Mouse (Mus musculus): ENCODE data around the gene Gnaz.

The Gnaz gene

DNA sequence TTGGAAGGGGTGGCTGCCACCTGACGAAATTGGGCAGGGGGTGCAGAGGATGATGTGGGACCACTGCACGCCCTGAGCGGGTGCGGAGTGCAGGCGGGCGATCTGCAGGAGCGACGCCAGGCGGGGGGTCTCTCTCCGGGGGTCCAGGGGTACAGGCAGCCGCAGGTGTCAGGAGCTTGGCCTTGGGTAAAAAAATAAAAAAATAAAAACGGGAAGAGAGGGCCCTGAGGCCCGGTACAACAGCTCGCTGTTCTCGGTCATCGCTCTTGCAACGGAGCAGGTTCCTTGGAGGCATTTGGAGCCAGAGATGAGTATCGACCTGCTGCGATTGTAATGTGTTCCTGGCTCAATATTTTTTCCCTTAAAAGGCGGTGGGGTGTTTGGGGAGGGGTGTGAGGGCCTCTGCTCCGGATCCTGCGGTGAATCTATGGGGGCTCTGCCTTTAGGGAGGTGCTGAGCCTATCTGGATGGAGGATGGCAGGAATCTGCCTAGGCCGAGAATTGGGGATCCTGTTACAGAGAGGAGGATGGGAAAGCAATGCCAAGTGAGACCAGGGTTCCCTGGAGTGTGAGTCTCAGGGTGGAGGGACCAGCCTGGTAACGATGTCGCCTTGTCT, 782 bp downstream of the Gnaz start:
- no peak for DNase-seq (ENCODE audit: low spot score in 2 of 2)

DNA sequence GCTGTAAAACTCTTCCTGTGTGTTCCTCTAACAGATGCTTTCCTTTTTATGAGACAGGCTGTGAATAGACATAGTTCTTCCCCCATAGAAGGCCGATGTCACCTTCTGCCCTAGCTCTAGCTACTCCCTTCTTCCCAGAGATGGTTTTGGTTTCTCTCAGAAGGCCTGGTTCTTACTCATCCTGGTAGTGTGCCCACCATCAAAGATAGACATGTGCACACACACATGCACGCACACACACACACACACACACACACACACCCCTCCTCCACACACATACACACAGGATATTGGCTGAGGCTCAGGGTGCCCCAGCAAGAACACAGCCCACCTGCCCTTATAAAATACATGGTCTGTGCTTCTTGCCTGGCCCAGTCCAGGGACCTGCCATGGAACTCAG, 2.3 kb downstream of the Gnaz start:
- DNase-seq (ENCODE audit: low spot score in 2 of 2): no peak

DNA sequence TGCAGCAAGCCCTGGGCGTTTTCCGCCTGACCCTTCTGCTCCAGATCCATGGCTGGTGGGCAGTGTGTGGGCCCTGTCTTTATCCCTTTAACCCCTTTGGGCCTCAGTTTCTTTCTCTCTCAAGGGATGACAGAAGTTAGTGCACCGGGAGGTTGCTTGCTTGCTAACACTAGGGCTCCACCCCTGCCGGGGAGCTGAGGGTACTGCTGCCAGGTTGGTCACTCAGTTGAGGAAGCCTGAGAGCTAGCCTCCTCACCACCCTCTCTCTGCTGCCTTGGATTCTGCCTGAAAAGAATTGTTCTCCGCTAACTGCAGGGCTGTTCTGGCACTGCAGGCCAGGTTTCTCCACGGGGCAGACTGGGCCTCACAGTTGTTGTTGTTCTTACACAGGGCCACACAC, 6.0 kb downstream of the Gnaz start:
- DNase-seq (ENCODE audit: low spot score in 2 of 2): no peak

DNA sequence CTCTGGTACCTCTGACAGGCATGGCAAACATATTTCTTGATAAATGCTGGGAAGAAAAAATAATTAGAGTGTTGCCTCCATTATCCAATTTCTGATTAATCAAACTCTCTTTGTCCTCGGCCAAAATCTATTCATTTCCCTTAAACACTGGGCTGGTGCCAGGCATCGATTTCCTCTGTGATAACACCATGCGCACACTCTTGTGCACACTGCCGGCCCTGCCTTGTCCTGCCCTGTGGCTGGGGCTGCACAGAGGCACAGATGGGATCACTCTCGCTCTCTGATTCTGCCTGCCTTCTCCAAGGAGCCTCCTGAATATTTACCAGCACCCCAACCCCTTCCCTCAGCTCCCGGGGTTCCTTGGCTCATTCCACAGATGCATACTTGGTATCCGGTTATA, 8.6 kb downstream of the Gnaz start:
- DNase-seq (ENCODE audit: low spot score in 2 of 2): no peak

DNA sequence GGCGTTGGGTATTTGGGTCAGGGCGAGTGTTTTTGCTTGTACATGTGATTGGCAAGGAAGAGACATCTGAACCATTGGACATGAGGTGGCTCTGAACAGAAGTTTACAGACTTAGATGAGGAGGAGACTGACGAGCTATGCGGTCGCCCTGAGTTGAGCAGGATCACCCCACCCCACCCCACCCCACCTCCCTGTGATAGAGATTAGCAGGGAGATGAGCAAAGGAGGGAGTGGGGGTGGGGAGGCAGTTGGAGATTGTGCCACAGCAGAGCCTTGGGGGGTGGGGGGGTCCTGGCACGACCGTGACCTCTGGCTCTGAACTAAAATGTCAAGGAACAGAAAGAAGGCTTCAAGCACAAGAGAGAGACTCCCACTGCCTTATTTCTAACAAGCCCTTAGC, 9.5 kb downstream of the Gnaz start:
- no peak for DNase-seq (ENCODE audit: low spot score in 2 of 2)

DNA sequence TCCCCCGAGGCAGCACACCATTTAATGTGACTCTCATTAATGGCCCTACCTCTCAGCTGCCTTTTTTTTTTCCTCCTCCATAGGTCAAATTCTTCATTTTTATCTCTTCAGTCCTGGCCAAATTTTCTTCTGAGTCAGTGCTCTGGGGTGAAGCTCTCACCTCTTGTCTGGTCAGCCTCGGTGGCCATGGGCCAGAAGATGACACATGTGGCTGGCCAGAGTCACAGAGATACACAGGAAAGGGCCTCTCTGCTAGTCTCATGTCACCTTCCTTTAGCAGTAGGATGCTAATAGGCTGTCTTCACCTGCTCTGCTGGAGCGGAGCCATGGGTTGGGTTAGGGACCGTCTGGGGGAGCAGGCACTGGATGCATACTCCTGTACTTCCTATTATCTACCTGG, 11.1 kb downstream of the Gnaz start:
- DNase-seq (ENCODE audit: low spot score in 2 of 2): no peak

DNA sequence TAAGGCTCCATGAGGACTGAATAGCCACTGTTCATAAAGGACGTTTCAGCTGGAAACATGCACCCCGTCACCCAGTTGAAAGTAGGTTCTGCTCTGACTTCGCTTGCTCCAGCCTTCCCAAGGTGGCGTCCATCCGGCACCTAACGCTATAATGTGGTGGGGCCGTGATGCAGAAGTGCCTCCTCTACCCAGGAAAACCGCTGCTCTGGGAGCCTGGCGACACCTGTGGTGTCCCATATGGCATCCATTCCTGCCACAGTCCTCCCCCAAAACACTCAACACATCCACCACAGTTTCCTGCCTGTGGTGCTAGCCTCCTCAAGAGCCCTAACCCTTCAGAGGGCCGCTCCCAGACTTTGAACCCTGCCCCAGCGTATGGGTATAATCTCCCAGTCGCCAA, 14.2 kb downstream of the Gnaz start:
- DNase-seq (ENCODE audit: low spot score in 2 of 2): no peak

DNA sequence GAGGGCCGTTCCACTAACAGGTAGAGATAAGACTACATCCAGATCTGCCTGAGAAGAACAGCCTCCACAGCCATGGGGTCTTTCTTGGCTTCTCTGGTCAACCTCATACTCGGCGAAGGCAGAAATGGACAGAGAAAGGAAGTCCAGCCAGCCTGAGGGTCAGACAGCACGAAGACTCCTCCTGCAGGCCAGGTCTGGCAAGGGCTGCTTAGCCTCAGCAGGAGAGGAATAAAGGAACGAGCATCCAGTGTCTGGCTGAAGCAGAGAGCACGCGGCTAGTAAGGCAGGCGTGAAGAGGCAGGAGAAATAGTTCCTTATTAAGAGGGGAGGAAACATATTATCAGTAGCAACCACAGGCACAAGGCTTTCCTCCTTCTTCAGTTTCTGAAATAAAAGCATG, 16.2 kb downstream of the Gnaz start:
- DNase-seq (ENCODE audit: low spot score in 2 of 2): no peak

DNA sequence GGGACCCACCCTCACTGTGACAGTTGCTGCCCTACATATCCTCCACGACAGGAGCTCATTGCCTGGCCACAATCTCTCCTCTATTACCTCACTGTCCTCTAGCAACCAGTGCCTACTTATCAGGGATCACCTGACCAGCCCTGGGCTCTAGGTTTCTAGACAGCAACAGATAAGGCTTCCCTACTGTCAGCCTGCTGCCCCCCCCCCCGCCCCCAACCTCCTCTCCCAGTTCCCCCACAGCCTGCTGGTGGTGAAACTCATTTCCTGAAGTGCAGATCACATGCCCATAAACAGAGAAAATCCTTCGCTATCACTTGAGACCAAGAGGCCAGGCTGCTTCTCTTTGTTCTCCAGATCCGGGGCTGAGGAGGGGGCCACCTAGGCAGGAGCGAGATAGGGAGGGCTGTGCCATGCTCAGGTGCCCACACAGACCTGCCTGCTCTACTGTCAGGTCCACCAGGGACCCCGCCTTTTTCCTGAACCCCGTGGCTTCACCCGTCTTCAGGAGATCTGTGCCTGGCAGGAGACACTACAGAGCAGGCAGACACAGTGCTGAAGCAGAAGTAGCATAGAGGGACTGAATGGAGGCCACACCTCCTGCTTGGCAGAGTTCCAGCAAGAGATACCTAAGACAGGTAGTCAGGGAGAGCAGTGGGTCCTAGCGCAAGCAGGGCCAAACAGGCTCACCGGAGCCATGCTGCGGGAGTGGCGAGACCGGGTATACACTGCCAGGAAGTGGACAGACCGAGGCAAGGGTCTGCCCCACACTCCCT, 20.9 kb downstream of the Gnaz start:
- peak in 1 of 2 experiments; percentile 20 for DNase-seq (ENCODE audit: low spot score in 2 of 2)

DNA sequence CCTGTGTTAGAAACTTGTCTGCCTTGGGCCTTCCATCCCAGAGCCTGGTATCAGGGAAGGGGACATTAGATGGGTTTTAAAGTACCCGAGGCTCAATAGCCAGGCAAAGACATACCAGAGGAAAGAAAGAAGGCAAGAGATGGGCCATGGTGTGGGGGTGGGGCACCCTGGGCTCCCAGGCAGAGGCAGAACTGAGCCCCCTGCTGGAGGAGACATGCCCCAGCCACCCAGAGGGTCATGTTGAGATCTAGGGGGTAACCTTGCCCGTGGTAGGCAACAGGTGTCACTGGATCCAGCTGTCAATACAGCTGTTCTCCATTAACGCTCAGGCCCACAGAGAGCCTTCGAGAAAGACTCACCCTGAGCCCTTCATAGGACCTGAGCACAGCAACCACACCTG, 22.8 kb downstream of the Gnaz start:
- DNase-seq (ENCODE audit: low spot score in 2 of 2): no peak

DNA sequence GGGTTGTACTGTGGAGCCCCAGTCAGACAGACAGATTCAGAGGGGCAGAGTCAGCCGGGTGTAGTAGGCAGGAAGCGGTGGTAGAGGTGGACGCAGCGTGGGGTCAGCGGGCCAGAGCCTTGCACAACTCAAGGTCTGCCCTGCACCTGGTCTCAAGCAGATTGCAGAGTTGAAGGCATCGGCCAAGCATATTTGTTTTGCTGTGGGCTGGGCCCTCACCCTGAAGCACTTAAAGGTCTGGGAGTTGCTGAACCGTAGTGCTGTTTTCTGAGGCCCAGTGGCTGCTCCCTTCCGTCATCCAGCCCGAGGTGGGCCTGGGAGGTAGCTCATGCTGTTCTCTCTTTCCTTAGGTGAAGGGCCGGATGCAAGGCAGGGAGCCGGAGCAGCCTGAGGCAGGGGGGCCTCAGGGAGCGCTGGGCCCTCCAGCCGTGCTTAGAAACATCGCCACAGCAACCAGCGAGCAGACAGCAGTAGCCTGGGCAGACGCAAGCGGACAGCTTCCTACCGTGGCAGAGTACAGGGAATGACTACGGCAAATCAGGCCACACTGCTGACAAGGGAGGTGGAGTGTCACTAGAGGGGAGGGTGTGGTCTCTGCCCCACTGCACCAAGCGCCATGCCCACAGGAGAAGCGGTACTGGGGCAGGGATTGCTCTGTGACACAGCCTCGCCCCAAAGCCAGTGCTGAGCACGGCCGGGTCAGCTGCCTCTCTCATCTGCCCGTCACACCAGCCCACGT, 23.8 kb downstream of the Gnaz start:
- DNase-seq (ENCODE audit: low spot score in 2 of 2): no peak

DNA sequence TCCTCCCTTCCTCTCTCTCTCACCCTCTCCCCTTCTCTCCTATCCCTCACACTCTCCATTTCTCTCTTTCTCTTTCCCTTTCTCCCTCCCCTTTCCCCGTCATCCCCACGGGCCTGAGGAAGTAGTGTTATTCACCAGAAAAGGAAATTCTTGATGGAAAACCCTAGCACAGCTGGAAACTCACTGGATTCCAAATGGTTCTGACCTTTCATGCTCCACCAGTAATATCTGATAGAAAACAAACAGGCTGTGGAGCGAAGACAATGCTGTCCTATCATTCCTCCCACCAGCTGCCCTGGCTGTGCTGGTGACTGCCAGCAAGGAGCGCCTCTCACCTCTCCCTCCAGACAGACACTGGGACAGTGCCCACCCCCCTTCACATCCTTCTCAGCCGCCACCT, 27.9 kb downstream of the Gnaz start:
- DNase-seq (ENCODE audit: low spot score in 2 of 2): no peak

DNA sequence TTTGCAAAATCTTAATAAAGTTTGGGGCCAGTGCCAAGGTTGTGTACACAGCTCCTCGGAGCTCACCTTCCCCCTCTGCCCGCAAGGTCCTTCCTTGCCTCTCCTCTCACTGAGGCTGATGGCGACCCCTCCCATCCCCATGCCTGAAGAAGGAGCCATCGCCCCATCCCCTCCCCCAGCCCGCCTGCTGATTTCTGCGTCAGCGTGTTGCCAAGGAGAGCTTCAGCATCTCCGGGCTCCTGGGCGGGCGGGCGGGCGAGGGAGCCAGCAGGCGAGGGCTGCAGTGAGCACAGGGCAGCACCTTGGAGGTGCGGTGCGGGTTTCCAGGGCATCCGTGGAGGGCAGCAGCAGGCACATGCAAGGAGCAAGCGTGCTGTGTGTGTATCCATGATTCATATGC, 28.4 kb downstream of the Gnaz start:
- no peak for DNase-seq (ENCODE audit: low spot score in 2 of 2)

DNA sequence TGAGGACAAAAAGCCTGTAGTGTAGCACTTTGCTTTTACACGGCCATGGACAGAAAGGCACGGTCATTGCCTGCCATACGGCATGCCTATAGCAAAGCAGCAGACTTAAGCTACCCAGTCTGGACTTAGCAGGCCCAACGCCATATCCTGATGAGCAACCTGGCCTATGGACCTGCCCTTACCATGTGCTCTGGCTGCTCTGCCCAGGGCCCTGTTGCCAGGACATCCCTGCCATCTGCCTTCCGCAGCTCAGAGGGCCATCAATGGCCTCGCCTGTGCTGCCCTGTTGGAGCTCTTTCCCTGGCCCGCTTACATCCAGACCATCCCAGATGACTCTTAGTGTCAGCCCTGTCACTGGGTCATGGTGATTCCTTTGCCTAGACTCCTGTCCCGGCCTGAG, 34.4 kb downstream of the Gnaz start:
- no peak for DNase-seq (ENCODE audit: low spot score in 2 of 2)

DNA sequence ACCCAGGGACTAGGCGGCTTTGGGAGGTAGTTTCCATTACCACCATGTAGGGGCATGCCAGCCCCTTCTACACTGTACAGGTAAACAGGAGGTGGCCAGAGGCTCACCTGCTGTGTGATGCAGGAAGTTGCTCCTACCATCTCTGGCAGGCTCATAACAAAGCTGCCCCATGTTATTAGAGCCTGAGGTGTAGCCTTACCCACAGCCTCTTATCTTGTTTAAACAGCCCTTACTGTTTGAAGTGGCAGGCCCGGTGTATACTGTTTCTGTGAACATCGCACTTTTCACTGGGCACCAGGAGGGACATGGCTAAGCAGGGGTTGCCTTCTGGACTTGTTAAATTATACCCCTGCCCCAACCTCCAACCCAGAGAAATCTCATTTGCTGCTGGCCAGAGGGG, 37.1 kb downstream of the Gnaz start:
- DNase-seq (ENCODE audit: low spot score in 2 of 2): no peak

DNA sequence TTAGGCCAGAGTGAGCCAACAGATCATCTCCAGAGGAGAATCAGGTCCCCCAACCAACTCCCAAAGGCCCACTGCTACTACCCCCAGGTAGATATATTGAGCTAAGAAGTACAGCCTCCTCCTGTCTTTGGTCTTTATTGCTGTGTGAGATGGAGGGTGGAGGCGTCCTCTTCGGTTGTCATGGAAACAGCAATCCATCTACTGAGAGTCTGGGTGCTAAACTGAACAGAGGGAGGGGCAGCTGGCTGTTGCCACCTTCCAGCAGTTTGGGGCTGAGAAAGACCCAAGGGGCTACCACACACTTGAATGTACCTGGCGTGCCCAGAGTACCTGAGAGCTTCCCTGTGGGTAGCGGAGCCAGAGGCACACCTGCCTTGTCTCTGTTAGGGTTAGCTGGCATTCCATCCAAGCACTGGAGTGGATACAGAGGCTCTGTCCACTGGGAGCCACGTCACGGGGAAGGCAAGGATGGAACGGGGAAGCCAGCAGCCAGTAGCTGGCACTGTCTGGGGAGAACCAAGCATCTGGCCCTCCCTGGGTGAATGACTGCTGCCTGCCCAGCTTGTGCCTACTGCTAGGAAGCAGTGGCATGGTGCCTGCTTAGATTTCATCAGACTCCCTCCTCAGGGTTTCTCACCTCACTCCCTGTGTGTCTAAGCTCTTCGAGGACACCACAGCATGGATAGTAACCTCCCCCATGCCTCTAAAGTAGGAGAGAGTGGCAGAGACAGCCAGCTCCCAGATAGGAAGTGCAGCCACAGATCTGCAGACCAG, 40.1 kb downstream of the Gnaz start:
- DNase-seq (ENCODE audit: low spot score in 2 of 2): no peak

DNA sequence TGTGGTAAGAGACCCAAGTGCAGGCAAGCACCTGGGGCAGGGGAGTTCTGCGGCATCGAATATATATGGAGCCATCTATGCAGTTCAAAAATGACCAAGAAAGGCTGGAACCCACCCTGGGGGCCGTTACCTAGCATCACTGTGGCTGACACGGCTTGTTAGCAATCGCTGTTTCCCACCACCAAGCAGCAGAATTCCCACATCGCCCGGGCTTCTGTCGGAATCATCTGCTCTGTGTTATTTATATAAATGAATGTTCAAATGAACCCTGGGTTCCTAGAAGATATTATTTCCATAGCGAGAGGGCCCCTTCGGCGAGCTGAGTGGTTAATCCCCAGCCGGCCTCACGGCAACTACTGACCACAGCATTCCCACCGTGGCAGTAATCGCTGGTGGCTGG, 43.7 kb downstream of the Gnaz start:
- DNase-seq (ENCODE audit: low spot score in 2 of 2): no peak

DNA sequence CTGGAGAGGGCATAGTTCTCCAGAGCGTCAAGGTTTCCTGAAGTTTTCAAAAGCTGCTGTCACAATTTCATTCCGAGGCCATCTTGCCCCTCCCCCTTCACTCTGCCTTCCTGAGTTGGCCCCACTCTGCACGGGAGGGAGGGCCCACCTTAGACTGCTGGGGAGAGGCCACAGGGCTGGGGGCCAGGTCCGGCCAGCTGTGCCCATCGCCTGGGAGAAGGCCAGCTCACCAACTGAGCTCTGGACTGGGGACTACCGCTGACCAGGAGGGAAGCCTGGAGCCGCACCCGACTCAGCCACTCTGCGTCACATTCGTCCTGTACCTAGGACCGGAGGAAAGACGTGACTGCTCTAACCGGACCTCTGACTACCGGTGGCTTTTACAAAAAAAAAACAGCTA, 48.5 kb downstream of the Gnaz start:
- no peak for DNase-seq (ENCODE audit: low spot score in 2 of 2)

DNA sequence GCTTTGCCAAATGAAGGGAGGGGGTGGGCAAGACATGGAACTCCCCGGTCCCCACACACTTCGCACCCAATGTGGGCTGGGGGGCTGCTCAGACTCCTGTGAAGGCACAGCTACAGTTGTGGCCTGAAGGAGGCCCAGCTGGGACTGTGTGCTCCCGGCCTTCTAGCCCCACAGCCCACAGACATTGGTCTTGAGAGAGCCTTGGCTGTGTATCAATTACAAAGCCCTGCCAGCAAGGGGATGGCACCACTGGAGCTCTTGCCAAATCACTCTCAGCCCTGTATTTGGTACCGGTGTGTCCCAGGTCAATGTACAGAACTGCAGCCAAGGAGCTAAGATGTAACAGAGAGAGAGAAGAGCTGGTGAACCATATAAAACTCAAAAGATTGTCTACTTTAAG, 49.5 kb downstream of the Gnaz start:
- DNase-seq (ENCODE audit: low spot score in 2 of 2): no peak

DNA sequence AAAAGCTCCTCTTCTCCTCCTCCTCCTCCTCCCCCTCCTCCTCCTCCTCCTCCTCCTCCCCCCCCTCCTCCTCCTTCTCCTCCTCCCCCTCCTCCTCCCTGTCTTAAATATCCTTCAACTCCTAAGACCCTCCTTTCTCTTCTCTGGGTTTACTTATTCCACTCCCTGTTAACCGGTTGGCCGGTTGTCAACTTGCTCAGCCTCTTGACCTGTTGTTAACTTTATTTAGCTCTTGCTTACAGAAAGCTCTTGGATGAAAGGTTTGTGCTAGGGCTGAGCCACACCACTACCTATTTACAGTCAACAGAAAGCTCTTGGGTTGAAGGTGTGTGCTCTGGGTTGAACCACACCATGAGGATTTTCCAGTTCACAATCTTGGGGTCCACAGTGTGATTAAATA, 53.3 kb downstream of the Gnaz start:
- no peak for DNase-seq (ENCODE audit: low spot score in 2 of 2)

DNA sequence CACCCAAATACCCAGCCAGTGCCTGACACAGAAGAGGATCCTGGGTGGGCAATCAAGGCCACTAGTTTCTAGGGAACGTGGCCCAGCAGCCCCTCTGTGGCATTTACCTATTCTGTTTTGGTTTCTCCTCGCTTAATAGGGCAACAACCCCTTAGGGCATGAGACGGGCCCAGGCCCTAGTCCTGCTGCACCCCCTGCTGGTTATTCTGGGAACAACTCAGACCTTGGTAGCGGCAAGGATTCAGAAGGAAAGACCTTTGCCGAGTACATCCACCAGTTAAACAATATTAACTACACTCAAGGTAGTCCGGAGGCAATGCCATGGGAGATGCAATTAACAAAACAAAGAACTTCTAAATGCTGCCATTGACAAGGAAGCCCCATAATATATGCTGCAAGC, 54.2 kb downstream of the Gnaz start:
- DNase-seq (ENCODE audit: low spot score in 2 of 2): peak; percentile 60 to 71

DNA sequence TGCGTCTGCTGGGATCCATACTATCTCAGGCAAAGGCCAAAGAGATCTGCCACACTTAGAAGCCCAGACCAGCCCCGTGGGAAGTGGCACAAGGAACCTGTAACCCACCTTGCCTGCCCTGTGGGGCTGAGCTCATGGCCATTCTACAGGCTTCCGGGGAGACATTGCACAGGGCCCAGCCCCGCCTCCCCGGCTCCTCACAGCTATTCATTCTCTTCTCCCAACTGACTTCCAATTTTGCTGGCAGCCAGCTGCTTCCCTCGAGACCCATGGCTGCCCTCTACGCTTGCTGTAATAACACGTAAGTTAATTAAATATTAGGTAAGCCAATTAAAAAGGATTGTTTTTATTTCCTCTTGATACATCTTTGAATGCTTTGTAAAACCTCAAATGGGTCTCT, 59.5 kb downstream of the Gnaz start:
- DNase-seq (ENCODE audit: low spot score in 2 of 2): no peak
